Mouse (Mus musculus) adrenal gland, postnatal 4 days (tissue): ENCODE data around the gene Akap13. TPM values are rescaled to one million over a fixed set of nuclear protein-coding genes. Genes with fewer than 3 reads are reported as not detected.

Source experiments
- DNase-seq, 2 experiments: peaks; one replicate each; pipeline ENCODE4 v3.0.0; 2021 to 2022; ENCODE audit warnings: low spot score in 2 of 2, mixed read lengths in 2 of 2
- total RNA-seq, 2 experiments: library from RNA; stranded (reverse); gene quantifications; 2 replicates each; pipeline ENCODE4 v1.2.3; 2021

The Akap13 gene
- total RNA-seq, 2 experiments from 2014 or later, result 63.3 to 63.5 TPM

DNA sequence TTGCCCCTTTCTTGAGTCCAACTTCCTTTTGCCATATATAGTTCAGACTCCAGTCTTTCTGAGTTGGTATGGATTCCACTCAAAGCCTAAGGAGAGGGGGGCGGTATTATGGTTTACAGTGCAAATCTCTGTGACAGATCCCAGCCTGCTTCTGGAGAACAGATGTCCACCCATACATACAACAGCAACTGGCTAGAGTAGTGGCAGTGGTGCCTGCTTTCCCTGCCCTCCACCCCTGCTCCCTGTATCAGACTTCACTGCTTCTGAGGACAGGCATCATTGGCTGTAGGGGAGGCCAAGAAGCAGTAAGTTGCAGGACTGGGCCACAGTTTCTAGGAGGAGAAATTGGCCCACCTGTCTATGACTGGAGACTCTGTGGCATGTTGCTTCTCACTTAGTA lies 102.9 kb downstream of the Akap13 start:
- DNase-seq, result no peak

DNA sequence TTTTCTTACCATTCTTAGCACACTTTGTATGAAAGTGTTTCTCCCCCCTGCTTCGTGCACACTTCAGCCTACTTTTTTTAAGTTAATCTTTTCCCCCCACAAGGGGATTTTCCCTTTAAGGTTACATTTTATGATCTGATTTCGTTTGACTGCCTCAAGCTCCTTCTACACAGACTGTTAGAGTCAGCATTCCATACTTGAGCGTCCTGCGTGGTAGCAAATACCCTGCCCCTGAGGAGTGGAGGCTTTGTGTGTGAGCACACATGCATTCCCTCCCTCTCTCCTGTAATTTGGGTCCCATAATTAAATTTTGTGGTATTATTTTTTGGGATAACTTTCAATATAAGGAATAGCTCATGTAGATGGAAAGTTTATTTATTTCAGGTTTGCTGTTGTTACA lies 103.8 kb downstream of the Akap13 start:
- no peak for DNase-seq

DNA sequence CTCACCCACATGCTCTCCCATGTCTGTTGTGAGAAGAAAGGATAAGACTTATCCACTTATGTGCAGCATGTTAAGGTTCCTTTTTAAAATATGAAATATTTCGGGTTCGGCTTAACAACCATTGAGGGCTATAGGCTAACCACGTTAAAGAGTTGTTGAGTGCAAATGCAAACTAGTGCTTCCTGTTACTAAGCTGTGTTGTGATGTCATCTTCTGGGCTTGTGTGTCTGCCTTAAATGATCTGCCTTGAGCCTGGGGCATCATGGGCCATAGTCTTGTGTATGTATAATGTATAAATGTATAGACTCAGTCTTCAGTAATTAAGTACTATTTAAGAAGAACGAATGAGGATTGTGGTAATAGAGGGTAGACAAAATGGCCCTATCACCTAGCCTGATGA lies 104.6 kb downstream of the Akap13 start:
- no peak for DNase-seq

DNA sequence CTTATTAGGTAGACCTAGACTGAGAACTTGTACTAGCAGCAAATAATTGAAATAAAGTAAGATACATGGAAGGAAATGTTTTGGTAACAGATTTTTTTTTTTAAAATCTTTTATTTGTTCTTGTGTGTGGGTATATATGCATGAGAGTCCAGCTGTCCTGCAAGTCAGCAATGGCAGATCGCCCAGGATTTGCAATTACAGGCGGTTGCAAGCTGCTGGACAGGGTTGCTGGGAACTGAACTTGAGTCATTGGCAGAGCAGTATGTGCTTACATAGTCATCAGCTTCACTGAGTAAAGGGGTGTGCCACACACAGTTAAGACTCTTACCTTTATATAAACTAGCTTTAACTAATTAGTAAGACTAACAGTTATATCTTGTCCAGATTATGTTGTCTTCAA lies 105.2 kb downstream of the Akap13 start:
- DNase-seq, result no peak

DNA sequence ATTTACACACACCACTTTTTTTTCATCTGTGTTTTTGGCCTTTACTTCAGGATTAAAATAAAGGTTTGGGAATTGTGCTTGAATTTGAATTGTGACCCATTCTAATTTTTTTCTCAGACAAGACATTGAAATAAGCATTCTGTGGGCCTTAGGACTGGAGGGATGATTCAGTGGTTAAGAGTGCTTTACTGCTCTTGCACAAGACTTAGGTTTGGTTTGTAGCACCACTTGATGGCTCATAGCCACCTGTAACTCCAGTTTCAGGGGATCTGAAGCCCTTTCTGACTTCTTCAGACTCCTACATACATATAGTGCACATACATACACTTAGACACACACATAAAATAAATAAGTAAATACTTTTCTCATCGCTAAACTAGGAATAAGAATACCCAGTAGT lies 105.8 kb downstream of the Akap13 start:
- DNase-seq, result no peak

DNA sequence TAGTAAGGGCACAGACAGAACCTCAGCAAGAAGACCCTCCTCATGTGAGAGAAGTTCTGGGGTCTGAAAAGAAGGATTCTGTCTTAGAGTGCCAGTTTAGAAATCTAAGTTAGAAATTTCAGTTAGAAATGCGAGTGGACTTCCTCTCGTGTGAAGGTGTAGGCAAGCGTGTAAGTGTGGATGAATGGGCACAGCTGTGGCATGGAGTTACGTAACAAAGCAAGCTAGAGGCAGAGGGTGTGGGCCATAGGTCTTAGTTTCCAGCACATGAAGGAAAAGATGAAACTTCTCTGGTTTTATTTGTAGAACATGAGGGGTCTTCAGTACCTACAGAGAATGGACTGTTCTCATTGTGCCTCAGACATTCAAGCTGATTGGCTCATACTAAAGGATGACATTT lies 112.9 kb downstream of the Akap13 start:
- DNase-seq, result no peak

DNA sequence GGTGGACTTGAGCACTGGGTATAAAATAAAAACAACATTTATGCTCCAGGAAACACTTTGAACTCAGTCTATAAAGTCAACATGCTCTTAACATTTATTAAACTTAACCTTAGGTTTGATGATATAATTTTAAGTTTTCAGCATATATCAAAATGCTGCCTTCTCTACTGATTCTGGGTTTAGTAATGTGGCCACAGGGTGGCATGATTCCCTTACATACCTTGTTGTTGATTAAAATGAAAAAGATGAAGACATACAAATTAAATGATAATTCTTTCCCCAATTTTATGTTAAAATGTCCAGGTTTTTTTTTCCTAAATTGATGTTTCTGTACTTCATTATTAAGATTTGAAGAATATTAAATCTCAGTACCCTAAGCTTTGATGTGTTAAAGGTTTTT lies 113.5 kb downstream of the Akap13 start:
- DNase-seq, result no peak

DNA sequence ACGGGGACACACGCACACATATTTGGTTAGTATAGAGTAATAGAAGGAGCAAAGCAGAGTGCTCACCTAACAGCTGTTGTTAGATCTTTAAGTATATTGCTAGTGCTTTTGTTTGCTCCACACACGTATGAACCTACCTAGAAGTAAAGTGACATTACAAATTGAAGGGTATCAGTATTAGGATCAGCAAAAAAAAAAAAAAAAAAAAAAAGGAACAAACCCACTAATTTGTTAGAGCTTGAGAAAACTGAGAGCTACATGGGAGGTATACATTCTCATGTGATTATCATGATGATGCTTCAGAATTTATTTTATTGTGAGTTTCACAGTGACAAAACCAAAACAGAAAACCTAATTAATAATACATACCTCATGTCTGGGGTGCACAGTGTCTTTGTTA lies 114.9 kb downstream of the Akap13 start:
- DNase-seq, result no peak

DNA sequence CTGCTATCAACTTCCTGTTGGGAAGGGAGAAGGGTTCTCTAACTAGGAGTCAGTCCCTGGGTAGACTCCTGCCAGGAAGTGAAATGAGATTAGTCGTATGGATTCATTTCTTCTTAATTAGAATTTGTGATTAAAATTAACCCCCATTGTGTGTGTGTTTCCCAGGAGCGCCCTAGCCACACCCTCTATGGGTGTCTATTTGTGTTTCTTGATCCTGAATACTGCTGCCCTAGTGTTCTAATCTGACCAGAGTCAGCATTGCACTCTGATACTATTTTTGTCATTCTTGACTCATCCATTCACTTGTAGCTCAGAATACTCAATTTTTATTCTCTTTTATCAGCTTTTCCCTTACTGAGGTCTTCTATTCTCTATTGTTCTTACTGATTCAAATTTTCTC lies 115.7 kb downstream of the Akap13 start:
- no peak for DNase-seq

DNA sequence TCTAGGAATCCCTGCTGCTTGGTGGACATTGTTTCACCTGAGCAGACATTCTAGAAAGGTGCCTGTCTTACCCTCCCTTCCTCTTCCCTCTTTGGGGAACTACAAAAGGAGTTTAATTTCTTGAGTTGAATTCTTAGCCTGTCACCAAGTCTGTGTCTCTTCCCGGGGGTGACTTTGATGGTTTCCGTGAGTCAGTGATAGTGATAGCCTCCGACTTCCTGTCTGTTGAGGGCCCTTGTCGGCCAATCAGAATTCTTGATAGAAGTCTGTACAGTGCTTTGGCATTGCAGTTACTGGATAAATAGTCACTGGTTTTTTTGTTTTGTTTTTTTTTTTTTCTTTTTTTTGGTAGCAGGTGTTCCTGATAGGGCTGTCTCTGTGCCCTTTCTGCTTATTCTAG lies 116.8 kb downstream of the Akap13 start:
- no peak for DNase-seq

DNA sequence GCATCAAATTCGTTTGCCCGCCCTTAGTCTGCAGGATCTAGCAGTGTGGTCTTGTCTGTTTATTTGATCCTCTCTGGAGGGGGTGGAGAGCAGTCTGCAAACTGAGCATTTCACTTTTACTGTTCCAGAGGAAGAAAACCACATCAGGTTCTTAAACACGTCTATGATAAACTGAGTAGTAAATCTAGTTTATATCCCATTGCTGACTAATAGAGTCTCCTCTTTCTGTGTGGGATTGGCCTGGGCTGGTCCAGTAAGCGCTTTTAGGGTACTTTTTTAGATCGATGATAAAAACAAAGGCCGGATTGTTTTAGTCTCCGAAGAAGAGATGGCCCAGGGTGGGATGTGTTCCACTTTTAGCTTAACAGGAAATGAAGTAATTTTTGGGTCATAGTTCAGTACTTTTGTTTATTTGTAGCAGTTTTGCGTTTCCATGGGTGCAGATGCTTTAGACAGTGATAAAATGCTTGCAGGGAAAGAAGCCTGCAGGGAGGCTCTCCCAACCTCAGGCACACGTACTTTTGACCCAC lies 119.9 kb downstream of the Akap13 start:
- DNase-seq, result no peak

DNA sequence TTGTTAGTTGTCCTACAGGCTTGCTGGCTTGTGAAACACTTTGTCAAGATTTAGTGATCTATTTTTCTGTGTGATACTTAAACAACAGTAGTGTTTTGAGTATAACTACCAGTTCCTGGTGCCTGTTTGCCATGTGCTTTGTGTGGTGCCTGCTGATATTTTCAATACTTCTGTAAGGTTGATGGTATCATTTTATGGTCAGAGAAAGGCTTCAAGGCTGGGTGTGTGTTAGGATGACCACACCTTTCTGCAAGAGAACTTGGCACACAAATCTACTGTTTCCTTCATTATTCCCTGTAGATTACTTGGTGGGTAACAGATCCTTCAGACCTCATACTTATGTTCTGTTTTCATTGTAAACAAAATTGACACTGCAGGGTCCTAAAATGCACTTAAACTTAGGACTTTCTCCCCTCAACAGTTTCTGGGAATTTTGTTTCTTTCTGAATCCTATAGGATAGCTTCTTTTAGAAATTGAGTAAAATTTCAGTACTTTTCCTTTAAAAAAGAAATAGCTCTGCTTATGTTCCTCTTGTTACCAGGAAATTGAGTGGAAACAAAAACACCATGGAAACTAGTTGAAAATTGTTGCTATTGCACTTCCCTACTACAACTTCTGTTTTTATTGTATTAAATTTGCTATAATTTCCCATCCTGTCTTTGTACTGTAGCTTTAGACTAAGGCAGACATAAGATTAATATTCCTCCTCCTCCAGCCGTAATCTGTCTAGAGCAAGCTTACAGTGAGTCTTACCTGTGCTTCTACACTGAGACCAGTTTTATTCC lies 120.7 kb downstream of the Akap13 start:
- DNase-seq, result no peak

DNA sequence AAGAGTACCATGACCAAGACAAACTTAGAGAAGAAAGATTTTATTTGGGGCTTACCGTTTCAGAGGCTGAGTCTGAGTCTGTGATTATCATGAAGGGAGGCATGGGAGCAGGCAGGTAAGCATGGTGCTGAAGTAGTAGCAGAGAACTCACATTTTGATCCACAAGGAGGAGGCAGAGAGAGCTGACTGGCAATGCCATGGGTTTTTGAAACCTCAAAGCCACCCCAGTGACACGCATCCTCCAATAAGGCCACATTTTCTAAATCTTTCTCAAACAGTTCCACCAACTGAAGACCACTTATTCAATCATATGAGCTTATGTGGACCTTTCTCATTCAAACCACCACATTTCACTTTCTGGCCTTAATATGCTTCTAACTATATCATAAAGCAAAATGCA lies 121.5 kb downstream of the Akap13 start:
- no peak for DNase-seq

DNA sequence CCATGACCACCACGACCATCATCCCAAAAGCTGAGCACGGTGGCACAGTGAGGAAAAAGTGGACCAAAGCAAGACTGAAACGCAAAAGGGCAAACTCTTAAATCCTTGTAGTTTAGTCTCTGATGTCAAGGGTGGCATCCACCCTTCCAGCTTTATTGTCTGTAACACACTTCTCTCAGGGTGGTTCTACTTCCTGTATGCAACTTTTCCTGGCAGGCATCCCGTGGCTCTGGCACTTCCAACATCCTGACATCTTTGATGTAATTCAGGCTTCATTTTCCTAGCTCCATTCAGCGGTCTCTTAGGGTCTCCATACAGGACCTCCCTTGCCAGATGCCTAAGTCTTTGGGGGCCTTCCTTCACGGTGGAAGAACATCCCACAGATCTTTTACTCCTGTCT lies 122.0 kb downstream of the Akap13 start:
- no peak for DNase-seq

DNA sequence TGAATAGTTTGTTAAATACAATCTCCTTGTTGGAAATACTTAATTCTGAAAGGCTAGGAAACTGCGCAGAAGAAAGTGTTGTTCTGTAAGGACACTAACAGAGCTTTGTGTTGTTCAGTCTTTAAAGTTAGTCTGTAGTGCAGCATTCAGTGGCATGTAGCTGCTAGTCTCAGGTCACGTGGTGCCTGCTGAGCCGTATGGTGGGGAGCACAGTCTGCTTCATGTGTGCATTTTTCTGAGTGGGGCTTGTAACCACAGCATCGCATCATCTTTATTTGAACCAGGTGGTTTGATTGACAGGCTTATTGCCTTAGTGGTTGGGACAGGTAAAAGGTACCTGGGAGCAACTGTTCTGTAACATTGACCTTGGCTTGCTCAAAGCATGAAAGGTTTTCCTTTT lies 123.3 kb downstream of the Akap13 start:
- DNase-seq, result no peak

DNA sequence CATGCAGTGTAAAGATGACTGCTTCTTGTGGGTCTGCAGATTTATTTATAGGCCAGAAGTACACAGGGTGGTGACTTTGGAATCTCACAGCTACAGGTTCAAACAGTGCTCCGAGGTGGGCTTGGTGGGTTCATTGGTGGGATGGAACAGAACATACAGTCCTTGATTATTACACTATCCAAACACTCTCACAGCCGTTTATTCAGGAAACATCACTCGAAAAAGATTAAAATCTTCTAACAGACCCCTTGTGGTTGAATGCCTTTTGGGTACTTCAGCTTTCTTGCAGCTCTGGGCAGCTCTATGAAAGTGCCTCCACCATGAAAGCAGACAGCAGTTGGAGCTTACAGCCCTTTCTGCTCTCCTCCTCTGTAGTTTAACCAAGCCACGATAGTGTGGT lies 126.8 kb downstream of the Akap13 start:
- DNase-seq, result no peak

DNA sequence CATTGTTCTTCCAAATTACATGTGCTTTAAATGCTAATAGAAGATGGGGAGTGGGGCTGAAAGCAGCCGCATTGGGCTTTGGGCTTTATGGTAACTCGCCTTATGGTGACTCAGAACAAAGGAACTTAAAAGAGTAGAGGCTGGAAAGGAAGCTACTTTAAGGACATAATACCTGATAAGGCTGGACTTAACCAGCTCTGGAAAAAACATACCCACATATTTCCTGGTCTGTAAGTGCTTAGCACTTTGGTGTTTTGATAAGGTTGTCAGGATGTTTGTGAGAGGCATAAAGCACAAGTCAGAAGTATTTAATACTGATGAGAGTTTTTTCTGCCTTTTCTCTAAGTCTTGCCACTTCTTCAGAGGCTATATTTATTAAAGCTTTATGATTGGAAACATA lies 128.8 kb downstream of the Akap13 start:
- DNase-seq, result no peak

DNA sequence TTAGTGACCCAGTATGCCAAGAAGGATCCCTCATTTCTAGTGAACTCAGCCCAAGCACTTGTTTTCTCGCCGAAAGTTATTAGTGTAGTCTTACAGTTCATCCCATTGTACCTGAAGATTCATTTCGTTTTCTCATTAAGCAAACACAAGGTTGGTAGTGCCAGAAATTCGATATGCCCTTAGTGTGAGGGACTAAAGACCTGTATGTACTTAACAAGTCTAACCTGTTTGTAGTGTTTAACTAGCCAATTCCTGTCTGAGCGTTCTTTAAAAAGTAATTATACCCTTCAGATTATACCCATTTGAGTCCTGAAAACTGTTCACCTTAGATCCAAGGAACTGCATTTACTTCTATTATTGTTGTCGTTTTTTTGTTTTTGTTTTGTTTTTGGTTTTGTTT lies 130.1 kb downstream of the Akap13 start:
- no peak for DNase-seq

DNA sequence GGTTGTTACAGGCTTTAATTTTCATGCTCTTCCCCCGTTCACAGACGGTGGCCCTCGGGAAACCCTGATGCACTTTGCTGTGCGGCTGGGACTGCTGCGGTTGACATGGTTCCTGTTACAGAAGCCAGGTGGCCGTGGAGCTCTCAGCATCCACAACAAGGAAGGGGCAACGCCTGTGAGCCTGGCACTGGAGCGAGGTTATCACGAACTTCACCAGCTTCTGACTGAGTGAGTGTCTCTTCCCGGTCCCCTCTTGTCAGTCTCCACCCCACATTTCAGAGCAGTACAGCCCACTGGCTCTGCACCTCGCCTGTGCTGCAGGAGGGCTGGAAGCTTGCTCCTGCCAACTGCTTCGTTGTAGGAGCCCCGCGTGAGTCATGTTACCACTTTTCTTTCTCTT lies 130.8 kb downstream of the Akap13 start:
- DNase-seq, result no peak

DNA sequence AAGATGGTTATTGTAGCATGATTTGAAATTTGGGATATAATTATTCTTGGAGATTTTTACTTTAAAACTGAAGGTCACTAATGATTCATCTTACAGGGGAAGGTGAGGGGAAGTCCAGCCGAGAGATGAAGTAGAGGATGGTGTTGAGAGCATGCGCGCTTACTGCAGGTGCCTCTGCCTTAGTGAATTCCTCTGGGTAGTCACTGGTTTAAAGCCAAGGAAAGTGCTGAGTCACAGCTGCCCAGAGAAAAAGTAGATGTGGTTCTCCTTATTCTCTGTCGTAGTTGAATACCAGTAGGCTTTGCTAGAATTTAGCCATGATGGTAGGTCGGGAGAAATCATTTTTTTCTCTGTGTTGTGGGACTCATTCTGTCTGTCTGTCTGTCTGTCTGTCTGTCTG lies 132.4 kb downstream of the Akap13 start:
- no peak for DNase-seq

DNA sequence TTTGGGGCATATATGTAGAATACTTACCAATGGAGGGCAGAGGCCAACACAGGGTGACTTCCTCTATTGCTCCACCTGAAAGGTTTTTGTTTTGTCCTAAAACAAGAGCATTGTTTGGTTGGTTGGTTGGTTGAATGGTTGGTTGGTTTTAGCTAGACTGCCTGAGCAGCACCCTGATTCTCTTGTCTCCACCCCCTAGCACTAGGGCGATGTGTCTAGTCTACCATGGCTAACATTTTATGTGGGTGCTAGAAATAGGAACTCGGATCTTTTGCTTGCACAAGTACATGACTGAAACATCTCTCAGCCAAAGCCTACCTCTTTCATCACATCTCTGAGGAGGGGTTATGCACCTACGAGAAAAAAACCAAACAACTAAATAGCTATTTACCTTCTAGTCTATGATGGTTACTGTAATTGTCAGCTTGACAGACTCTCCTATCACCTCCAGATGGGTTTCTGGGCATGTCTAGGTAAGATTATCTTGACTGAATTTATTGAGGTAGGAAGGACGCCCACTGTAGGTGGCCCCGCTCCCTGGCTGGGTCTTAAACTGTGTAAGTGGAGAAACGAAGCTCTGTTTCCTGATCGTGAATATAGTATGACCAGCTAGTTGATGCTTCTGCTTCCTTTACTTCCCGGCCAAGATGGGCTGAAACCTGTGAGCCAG lies 134.1 kb downstream of the Akap13 start:
- DNase-seq, result no peak

DNA sequence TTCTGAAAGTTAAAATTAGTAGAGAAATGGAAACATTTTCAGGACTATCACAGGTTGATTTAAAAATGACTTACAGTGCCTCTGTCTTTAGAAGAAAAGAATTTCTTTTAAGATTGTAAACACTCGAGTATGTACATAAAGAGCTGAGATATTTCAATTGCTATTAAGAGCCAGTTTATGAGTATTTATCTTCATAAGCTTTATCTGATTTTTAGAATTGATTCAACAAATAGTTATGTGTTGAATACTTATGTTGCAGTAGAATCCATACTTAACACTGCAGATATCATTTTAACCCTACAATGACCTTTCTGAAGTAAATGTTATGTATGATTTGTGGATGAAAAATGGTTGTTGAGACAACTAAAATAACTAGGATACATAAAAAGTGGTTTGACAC lies 136.6 kb downstream of the Akap13 start:
- no peak for DNase-seq

DNA sequence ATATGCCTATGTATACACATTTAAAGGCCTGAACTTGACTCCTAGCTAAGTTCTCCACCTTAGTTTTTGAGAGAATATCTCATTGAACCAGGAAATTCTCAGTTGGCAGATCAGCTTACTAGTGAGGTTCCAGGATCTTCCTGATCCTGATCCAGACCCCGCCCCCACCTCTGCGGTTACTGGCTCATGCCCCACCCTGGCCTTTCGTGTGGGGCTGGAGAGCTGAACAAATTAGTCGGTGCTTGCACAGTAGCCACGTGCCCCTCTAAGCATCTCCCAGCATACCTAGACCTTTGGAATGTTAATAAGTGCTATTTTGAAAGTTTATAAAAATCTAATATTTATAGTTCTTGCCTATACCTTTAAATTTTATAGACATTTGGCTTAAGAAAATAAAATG lies 139.5 kb downstream of the Akap13 start:
- no peak for DNase-seq
